Mouse (Mus musculus): ENCODE data around the gene Slc7a6os.

DNA sequence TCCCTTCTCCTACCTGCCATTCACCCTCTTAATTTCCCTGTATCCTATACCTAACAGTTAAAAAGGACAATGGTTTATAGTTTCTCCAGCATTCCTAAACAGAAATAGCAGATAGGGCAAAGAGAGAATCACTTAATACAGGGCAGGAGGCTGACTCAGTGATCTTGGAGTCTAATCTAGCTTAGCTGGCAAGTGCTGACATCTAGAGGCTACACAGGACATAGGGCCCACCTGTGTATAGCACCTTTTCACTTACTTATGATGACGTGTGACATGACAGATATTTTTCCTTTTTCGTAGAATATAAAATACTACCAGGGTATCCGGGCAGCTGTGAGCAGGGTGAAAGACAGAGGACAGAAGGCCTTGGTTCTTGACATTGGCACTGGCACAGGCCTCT lies 8.9 kb upstream of the Slc7a6os start:
- no peak for TF ChIP-seq CTCF (conservative IDR thresholded peaks at IDR 0.05; ENCODE audit: low read length)
- TF ChIP-seq NANOG (IDR thresholded peaks at IDR 0.05; ENCODE audit: borderline replicate concordance, low read length) = no peak
